Mouse (Mus musculus): ENCODE data around the gene Fryl.

Fryl gene

DNA sequence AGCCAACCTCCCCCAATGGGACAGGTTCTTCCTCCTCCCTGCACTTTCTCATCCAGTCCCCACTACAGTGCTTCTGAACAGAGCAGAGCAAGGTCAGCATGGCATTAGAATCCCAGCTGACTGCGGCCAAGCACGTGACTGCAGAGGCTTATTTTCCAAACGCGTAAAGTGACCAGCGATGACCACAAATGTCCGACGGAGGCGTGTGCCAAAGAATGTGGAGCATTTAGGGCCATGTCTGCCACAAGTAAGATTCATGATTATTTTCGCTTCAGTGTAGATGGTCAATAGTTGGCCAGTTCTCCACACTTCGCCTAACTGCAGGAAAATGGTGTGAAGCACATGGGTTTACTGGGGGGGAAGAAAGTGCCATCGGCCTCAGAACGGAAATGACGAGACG lies 137.6 kb downstream of the Fryl start:
- no peak for DNase-seq (ENCODE audit: extremely low read depth, low read depth, low spot score)

DNA sequence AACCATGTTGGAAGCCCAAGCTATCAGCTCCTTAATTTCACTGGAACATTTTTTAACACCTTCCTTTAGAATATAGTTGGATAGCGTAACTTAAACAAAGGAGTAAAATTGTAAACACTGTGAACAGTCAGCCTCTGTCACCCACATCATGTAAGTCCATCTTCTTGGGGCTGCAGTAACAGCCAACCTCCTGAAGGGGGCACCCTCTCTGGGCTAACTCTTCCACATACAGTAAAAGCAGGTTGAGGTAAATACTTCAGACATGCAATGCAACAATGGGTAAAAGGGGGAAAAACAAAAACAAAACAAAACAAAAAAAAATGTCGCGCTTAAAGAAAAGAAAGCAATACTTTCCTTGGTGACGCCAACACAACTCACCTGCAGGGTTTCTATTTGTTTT lies 141.5 kb downstream of the Fryl start:
- DNase-seq (ENCODE audit: extremely low read depth, low read depth, low spot score), result no peak

DNA sequence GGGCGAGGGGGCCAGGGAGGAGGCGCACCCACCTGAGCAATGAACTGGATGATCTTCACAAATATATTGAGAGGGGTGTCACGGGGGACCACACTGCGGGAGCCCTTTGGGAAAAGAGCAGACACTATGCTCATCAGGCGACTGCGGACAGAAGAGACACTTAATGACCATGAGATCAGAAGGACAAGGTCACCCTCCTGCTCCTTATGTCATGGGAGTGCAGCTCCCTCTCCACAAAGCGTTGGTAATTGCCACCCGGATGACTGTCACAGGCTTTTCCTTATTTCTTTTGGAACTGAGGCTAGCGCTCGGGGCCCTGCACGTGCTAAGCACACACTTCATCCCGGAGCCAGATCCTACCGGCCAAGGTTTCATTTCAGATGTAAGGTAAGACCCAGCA lies 144.1 kb downstream of the Fryl start:
- no peak for DNase-seq (ENCODE audit: extremely low read depth, low read depth, low spot score)

DNA sequence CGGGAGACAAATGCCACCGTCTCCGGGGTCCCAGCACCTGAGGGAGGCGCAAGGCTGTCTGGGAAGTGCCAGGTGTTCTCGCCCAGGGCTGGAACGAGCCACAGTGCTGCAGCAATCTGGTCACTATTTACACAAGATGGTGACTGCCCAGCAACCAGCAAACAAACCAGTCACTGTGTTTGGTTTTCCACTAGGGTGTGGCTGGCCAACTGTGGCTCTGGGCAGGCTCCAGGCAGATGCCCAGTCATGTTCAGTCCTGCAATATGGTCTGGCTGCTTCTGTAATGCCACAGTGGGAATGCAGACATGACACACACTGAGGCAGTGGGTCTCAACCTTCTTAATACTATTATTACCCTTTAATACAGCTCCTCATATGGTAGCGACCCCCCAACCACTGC lies 152.8 kb downstream of the Fryl start:
- no peak for DNase-seq (ENCODE audit: extremely low read depth, low read depth, low spot score)

DNA sequence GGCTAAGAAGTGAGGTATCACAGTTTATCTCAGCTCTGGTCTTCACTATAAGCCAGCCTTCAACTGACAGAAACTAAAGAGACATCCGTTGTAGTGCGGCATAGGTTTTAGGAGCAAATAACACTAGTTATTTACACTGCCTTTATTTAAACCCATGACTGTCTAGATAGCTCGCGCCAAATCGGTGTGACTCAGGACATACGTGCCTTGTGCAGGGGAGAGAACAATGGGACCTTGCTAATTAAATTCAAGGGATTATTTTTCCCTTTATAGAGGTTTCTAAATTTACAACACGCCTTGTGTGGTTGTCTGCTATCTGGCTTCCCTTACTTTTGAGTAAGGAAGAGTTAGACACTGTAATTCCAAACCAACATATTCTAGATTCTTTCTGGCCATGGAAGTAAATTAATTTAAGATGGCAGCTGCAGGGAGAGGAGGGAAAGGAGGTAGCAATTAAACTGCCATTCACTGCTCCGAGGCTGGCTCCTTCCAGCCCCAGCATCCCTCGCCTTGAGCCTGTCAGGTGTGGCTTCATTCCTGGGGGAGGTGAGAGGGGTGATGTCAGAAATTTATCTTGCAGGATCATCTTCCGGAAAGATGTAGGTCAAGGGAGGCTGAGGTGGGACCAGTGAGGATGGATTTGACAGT lies 154.0 kb downstream of the Fryl start:
- DNase-seq (ENCODE audit: extremely low read depth, low read depth, low spot score), result no peak

DNA sequence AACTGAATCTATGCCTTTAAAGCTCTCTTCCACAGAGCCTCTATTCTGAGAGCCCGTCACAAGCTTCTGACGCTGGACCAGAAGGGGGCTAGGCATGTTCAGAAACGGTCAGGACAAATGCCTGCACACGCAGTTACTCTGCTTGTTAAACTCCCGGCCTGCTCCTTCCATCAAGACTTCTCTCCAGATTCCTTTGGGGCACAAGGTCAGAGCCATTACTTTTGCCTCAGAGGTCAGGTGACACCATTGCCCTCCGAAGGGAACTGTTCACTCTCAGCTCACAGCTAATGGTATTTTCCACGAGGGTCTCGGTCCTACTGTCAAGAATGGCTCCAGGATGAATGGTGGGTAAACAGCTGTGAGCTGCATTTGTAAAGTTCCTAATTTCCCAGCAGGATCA lies 164.2 kb downstream of the Fryl start:
- no peak for DNase-seq (ENCODE audit: extremely low read depth, low read depth, low spot score)

DNA sequence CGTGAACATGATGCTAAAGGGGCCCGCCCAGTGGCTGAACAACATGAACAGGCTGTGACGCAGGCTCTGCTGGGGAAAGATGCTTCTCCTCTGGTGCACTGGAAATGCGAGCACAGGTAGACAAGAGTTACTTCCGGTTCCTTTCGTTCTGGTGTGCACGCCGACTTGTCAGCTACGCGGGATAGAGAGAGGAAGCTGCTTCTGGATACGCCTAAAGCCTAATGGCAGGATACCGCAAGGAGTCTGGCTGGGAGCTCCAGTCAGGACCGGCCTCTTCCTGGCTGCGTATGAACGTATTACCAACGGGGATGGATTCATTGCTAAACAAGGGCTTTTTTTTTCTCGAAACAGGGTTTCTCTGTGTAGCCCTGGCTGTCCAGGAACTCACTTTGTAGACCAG lies 167.3 kb downstream of the Fryl start:
- no peak for DNase-seq (ENCODE audit: extremely low read depth, low read depth, low spot score)

DNA sequence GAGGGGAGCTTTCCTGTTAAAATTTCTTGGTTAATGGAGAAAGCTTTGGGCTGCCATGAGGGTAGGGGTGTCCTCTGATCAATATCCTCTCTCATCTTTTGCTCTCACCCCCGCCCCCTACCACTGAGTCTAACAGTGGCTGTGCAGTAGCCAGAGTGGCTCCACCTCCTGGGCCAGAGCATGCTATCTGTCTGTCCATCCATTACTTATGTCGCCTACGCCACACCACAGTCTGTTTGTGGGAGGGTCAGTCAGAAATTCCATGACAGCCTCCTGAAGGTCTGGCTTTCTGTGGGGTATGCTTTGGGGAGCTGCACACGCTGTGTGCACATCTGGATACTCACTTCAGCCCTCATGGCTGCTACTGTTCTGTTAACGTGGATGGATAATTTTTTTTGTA lies 174.9 kb downstream of the Fryl start:
- DNase-seq (ENCODE audit: extremely low read depth, low read depth, low spot score), result no peak

DNA sequence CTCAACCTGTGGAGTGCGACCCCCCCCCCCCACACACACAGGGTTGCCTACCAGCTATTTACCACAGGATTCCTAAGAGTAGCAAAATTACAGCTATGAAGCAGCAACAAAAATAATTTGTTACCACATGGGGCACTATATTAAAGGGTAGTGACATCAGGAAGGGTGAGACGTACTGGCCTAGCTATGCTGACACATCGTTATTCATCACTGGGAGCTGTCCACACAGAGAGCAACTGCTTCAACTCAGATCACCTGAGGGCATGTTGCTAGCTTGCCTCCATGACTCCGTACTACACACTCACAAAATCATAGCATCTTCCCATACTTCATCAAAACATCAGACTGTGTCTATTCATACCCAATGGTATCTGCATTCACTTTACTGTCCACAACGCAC lies 176.6 kb downstream of the Fryl start:
- DNase-seq (ENCODE audit: extremely low read depth, low read depth, low spot score), result no peak

DNA sequence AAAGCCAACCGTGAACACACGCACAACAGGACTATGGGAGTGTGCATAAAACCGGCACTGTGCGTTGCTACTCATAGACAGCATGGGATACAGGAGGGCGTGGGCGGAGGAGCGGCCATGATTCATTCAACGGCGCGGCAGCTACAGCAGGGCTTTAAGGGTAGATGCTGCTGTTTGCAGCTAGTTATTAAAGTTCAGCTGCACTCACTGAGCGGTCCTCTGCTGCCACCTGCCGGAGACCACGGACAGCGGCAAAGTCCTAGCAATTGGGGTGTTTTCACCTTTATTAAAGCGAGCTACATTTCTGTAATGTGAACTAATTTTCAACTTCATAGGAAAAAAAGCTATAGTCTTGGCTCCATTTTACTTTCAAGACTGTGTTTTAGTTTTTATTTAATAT lies 185.1 kb downstream of the Fryl start:
- no peak for DNase-seq (ENCODE audit: extremely low read depth, low read depth, low spot score)

DNA sequence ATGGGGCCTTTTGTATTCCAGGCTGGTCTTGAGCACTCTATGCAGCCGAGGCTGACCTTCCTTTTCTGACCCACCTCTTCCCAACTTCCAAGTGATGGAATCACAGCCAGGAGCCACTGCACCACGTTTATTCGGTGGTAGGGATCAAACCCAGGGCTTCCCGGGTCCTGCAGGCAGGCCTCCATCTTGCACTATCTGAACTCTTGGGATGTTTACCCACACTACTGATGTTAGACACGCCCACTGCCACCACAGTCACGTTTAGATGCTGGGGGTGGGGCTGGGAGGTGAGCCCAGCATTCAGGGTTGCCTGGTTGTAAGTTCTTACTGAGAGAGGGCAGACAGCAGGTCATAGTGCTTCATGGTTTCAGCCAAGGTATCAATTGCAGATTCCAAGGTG lies 189.5 kb downstream of the Fryl start:
- DNase-seq (ENCODE audit: extremely low read depth, low read depth, low spot score), result no peak

DNA sequence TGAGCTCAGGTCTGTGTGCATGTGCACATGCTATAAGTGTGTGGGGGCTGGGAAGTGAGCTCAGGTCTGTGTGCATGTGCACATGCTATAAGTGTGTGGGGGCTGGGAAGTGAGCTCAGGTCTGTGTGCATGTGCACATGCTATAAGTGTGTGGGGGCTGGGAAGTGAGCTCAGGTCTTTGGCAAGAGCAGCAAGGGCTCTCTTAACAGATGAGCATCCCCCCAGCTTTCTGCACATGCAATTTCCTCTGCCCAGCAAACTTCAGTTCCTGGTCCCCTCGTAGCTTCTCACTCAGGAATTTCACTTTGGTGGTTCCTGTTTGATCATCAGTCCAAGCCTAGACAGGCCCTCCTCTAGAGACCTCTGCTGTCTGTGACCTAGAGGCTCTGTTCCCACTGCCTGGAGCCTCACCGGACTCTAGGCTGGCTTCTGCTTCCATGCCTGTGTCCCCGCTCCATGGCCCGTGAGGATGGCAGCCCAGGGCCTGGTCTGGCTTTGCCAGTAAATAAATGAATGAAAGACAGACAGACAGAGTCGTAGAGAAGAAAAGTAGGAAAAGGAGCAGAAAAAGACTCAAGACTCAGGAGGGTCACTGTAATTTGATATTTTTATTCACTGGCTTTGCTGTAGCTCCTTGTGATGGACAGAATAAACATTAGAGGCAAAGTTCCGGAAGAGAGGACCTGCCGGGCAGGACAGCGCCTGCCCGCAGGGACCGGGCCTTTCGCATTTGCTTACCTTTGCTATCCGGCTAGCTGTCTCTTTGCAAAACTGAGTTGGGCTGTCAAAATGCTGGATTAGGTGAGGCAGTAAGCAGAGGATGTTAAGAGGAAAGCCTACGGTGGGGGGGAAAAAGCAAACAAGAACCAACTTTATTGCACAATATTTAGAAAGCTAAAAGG lies 192.4 kb downstream of the Fryl start:
- DNase-seq (ENCODE audit: extremely low read depth, low read depth, low spot score), result no peak

DNA sequence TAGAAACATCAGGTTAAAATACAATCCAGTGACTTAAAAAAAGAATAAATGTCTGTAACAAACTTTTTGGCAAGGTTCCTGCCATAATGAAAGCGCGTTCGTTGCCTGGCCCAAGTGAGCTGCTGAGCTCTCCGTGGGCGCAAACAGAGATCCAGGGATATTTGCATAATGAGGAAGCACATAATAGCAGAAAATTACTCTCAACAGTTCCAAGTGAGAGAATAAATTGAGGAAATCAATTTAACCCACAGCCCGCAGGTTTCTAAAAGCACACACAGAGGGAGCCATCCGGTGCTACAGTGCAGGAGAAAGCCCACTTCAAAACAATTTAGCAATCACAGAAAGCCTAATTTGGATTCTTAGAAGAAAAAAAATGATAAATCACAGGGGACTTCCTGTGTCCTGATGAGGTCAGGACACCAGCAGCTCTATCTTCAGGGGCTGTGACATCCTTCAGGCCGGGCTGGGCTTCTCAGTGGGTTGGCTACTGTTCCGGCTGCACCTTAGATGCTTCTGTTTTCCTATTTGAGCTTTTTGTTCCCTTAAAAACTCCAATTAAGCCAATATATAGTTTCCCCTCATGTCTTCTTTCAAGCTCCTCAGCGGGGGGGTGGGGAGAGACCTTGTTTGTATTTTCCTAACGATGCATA lies 194.8 kb downstream of the Fryl start:
- no peak for DNase-seq (ENCODE audit: extremely low read depth, low read depth, low spot score)

DNA sequence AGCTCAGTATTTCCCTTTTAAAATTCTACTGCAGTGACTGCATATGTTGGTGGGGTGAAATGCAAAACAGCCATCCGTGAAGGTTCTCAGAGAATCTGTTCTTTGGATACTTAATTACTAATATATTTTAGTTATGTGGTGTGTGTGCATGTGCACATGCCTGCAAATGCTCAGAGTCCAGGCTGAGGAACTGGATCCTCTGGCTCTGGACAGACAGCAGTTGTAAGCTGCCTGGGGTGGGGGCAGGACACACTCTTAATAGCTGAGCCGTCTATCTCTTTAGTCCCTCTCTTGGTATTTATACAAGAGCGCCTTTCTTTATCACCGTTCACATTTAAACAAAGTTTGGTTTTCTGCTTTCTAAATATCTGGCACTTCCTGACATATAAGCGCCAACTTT lies 199.5 kb downstream of the Fryl start:
- DNase-seq (ENCODE audit: extremely low read depth, low read depth, low spot score), result no peak

DNA sequence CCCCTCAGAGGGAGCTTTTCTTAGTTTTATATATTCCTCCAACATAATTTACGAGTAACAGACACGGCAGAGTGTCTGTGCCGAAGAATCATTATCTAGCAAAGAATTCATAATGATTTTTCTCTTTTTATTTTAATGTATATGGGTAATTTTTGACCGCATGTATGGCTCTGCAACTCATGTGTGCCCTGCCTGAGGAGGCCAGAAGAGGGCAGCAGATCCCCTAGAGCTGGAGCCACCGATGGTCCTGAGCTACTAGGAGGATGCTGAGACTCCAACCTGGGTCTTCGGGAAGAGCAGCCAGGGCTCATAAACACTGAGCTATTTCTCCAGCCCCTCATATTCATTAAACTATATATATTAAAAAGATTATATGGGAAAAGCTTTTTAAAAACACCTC lies 200.0 kb downstream of the Fryl start:
- DNase-seq (ENCODE audit: extremely low read depth, low read depth, low spot score), result no peak

DNA sequence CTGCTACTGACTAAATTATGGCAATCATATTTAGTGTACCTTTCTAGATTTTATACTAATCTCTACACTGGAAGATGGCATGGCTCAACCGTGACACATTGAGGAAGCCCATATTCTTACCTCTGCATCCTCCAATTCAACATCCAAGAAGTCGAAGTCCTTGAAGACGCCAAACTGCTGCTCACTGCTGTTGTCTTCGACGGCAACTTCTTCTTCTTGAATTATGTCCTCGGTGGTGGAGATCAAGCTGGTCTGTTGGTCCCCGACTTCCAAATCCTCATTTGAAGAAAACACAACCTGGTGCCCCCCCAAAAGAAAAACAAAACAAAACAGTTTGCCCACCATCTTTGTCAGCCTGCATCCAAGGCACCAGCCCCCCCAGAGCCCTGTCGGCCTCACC lies 202.5 kb downstream of the Fryl start:
- no peak for DNase-seq (ENCODE audit: extremely low read depth, low read depth, low spot score)

DNA sequence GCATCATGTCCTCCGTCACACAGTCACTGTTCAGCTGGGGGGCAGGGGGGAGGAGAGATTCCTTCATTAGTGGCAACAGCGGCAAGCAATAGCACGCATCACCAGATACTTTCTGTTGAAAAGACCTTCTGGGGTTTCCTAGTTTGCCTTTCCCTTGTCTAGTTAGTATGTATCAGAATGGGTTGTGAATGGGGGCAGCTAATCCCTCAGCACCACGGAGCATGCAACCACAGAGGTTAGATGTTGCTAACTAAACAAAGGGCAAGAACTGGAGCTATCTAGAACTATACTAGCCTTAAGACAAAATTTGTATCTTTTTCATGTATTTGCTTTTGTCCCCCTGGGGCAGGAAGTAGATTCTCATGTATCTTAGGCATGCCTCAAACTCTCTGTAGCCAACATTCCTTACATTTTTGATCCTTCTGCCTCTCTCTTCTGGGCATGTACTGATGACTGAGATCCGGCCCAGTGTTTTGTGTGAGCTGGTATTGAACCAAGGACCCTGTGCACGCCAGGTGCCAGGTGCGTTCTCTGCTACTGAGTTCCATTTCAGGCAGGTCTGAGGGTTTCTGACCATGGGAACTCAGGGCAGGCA lies 208.7 kb downstream of the Fryl start:
- no peak for DNase-seq (ENCODE audit: extremely low read depth, low read depth, low spot score)

DNA sequence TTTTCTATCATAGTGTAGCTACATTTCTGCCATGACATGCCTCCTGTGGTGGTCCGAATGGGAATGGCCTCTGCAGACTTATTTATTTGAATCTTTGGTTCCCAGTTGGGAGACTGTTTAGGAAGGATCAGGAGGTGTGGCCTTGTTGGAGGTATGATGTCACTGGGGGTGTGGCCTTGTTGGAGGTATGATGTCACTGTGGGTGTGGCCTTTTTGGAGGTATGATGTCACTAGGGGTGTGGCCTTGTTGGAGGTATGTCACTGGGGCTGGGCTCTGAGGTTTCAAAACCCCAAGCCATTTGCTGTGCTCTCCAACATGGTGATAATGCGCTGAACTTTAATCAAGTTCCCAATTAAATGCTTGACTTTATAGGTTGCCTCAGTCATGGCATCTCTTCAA lies 212.4 kb downstream of the Fryl start:
- no peak for DNase-seq (ENCODE audit: extremely low read depth, low read depth, low spot score)

DNA sequence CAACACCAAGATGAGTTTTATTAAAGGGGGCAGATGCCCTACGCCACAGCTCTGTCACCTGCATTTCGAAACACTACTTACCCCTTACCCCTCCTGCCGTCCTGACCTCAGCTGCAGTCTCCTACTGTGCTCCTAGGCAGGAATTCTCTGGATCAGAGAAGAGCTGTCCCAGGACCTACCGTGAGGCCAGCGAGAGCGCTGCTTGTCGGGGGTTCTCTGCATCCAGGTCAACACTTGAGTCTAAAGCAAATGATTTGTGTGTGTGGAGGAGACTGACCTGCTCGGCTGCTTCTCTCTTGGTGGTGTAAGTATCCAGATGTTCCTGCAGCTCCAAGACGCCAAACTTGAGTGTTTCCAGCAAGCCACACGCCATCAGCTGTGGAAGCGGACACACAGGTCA lies 223.9 kb downstream of the Fryl start:
- DNase-seq (ENCODE audit: extremely low read depth, low read depth, low spot score), result no peak

DNA sequence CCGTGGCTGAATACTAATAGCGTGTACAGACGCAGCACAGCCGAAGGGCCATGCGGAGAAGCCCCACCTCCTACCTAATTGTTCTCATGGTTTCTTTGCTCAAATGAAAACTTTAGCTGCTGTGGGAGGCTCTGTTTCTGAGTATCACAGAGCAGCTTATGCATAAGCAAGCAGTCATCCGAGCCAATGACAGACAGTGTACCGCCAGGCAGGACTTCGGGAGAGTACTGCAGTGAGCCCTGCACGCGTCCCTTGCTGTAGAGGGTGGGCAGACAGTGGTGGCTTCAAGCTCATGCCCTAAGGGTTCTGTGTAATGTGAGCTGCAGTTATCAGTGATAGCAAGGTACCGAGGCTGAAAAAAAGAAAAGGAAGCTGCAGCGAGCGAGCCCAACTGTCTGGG lies 227.8 kb downstream of the Fryl start:
- DNase-seq (ENCODE audit: extremely low read depth, low read depth, low spot score), result no peak

DNA sequence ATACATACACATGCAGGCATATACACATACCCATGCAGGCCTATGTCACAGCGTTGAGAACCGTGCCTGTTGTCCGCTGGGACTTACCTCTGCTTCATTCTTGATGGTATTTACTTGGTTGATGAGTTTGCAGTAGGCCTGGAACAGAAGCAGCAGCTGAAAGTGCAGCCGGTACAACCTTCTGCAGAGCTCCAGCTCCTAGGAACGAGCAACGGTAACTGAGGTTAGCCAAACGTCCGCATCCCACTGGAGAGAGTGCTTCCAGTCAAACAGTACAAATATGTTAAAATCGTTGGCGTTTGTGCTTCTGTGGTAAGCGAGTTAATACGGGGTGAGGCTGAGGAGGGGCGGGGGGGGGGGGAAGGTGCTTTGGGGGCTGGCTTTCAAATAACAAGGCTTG lies 232.6 kb downstream of the Fryl start:
- no peak for DNase-seq (ENCODE audit: extremely low read depth, low read depth, low spot score)

DNA sequence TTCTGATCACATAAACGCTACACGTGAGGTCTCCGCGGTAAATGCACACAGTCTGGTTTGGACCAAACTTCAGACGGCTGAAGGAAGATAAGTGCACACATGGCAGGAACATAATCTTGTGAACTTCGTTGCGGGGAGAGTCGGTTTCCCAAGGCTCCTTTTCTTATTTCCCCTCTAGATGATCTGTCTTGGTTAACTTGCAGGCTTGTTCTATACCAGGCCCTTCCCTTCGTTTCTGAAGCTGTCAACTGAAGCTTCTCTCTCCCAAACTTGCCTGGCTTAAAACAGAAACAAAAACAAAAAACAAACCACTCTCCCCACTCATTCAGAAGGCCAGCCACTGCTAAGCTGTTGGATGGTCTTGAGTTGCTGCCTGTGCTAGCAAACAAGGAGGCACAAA lies 241.7 kb downstream of the Fryl start:
- DNase-seq (ENCODE audit: extremely low read depth, low read depth, low spot score), result no peak
